Mouse (Mus musculus) layer of hippocampus, postnatal 36 days (tissue): ENCODE results near the gene Vwce. TPM values are rescaled to one million over a fixed set of nuclear protein-coding genes. Genes with fewer than 3 reads are reported as not detected.

Experiments used
- DNase-seq, 2 experiments: peaks; one replicate each; pipeline ENCODE4 v3.0.0; 2022
- total RNA-seq, 2 experiments: library from RNA; stranded (reverse); gene quantifications; 2 replicates each; pipeline ENCODE4 v1.2.3; 2021

Vwce gene
- total RNA-seq, 2 experiments from 2014 or later, result 0.30 to 0.32 TPM

DNA sequence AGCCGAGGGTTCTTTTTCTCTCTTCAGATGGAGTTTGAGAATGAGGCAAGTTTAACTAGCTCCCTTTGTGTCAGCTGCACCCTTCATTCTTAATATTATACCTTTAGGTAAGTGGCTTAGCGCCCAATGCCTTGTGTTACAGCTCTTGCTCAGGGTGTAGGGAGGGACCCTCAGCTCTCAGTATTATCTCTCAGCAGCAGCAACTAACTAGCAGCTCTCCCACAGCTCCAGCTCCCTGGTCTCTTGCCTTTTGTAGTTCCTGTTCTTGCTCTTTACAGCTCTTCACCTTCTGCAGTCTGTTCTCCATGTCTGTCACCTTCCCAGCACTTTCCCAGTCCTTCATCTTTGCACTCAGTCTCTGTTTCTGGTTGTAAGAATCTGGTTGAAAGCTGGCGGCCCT lies 57.6 kb downstream of the Vwce start:
- DNase-seq, result no peak

DNA sequence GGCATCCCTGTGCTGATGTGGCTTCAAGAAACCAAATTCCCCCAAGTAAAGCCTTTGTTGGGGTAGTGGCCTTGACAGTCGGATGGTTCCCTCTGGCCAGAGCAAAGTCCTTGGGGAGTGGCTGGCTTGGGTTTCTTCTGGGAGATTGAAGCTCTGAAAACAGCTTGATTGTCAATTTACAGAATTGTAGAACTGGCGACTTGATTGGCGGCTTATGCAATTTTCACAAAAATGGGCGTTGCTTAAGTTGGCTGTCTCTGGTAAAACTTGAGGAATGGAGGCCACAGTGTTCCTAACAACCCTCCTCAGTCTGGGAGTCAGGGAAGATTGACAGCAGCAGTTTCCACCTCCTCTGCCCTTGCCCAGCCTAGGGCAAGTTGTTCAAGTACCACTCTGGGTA lies 58.3 kb downstream of the Vwce start:
- no peak for DNase-seq

DNA sequence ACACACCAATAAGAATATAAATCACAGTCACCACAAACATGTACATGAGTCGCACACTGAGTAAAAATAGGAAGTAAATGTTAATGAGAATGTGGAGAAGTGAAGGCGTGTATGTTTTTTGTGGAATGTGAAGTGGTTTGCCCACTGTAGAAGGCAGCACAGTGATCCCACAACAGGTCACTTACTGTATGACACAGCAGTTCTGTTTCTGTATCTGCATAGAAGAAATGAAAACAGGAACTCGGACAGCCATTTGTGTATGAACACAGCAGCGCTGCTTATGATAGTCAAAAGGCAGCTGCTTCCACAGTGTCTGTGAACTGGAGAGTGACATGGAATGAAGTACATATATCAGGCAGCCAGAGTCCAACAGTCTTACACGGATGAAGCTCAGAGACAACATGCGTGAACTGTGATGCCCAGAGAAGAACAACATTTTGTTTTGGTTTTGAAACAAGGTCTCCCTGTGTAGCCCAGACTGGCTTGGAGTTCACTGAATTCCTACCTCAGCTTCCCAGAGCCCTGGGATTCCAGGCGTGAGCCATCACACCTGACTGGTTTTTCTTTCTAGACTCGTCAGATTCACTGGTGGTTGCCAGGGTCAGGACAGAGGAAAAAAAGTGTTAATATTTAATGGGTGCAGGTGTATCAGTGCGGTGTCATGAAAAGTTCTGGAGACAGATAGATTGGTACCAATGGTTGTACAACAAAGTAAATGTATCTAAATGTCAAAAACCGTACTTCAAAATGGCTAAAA lies 60.1 kb downstream of the Vwce start:
- no peak for DNase-seq

DNA sequence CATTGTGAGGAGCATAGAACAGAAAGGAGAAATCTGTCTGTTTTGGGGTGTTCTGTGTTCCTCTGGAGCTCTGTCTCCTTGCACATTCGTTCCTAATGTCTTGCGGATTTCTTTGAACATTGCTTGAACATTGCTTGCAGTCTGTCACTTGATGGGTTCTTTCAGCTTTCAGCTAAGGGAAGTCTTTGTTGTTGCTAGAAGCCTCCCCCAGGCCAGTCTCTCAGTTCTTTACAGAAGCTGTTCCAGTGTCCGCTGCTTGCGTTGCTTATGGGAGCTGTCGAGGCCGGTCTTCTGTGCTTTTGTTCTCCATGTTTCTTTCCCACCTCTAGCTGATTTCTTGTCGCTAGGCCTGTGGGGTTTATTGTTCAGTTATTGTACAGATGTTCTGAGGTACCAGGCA lies 61.8 kb downstream of the Vwce start:
- no peak for DNase-seq

DNA sequence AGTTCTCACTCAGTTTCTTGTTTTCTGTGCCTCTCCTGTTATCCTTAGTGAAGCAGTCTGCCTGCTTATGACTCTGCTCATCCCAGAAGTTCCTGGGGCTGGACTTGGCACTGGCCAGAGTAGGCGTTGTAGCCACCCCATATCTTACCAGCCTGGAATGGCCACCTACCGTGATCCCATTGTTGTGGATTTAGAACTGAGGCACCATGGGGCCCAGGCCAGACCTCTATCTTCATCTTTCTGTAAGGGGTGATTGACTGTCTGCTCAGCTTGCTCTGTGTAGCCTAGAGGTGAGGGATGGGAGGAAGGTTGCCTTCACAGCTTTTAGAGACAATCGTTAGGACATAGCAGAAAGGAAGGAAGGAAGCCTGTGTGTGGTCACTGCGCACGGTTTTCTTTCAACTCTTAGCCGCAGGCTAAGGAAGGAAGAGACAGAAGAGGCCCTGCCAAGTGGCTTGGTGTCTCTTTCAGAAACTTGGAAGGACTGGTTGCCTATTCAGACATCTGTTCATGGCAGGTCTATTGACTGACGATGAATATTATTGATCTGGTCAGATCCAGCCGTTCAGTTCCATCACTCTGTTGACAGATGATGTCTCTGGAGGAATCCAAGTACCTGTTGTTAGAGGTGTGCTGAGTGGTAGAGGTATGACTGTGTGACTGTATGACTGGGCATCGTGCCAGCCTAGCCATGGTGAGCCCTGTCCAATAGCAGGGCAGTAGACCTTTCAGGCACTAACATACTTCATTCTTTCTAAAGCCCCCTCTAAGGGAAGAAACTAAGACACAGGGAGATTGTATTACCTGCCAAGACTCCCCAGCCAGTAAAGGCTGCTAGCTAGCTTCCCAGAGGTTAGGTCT lies 64.3 kb downstream of the Vwce start:
- DNase-seq, result no peak

DNA sequence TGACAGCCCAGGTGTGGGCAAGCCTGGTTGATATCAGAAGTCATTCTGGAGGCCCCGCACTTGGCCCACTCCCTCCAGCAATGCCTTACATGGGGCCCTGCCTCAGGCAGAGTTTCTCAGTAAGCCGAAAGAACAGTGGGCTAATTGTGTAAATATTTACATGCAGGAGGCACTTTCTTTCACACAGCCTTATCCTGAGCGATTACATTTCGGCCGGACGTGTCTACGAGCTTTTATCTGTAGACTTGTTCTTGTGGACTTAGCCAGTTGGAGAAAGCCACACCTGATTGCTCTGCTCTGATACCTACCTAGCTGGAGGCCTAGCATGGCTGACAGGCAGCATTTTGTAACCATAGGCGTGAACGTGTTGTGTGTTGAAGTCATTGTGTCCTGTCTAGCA lies 65.8 kb downstream of the Vwce start:
- DNase-seq, result no peak

DNA sequence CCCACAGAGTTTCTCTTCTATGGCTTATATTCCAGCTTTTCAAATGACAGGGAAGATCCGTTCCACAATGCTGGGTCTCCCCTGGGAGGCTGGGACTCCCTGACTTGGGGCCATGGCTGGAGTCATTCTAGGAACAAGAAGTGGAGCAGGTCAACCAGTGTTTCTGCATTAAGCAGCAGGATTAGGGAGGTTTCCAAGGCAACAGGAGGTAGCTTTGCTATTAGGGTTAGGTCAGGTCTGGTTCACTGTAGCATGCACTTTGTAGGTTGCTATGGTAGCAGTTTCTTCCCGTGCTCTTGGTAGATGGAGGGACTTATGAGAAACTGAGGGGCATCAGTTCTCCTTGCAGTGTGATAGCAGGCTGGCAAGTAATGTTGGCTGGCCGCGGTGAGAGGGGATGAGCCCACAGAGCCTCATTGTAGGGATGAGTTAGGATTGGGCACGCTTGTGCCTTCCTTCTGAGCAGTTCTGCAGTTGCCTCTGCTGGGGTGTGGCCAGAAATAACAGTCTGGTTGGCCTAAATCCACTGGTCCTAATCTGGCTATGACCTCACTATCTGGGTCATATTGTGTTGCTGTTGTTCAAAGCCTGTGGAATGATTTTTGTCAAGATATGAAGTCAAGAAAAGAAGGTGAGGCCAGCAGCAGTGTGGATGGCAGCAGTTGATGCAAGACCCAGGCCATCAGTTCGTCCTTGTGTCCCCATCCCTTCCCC lies 67.2 kb downstream of the Vwce start:
- DNase-seq, result no peak

DNA sequence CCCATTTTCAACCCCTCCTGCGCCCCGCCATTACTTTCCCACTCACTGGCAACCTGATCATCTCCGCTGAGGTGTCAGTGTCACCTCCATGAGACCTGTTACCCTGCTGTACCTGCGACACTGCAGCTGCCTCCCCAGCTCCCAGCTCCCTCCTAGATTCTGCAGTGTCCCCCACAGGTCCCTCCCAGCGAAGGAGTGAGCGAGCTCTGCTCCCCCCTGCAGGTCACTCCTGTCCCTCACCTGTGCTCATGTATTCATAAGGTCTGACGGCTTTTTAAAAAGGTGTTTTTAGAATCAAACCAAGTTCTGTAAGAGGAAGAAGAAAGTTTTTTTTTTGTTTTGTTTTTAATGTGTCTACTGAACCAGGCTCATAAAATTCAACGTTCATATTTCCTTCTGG lies 68.1 kb downstream of the Vwce start:
- DNase-seq, result no peak

DNA sequence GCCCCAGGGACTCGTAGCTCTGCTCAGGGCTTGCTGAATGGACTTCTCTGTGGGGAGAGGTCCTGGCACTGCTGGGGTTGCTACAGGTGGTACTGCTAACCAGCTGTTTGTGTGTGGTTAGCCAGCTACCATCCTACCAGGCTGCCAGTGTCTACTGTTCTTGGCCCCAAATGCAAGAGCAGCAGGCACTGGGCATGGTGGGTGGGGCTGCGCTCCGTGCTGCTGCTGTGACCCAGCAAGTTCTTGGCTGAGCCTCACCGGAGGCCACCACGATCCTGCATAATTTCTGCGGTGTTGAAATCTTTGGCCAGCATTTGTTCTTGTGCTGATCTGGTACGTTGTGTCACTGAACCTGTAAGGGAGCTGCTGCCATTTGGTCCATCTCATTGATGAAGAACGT lies 69.5 kb downstream of the Vwce start:
- DNase-seq, result no peak

DNA sequence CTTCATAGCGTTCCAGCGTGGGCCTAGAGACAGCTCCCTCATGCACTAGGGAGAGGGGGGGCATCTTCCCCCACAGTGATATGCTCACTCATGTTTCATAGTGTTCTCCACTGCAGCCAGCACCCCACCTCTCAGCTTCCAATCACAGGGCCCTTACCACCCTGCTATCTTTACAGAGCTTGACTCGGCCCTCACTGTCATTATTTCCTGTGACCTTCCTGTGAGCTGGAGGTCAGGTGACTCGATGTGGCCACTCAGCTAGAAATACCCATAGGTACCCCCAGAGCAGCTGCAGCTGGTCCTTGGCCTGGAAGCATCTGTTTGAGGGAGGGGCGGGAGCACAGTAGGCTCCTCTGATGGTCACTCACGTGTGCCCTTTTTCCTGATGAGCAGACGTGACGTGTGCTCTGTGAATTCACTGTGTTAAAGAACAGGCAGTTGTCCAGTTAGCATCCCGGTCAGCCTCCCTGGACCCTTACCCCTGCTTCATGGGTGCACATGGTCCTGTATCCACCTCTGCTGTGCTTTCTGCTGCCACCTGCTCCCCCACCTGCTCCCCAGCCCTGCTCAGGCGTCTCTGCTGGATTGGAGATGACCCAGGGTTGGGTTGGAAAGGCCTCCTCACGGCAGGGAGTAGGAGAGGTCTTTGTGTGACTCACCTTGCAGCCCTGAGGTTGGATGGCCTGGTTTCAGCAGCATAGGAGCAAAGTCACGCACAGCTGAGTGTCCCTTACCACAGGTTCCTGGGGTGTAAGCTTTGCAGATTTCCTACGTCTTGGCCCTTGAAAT lies 73.3 kb downstream of the Vwce start:
- no peak for DNase-seq

DNA sequence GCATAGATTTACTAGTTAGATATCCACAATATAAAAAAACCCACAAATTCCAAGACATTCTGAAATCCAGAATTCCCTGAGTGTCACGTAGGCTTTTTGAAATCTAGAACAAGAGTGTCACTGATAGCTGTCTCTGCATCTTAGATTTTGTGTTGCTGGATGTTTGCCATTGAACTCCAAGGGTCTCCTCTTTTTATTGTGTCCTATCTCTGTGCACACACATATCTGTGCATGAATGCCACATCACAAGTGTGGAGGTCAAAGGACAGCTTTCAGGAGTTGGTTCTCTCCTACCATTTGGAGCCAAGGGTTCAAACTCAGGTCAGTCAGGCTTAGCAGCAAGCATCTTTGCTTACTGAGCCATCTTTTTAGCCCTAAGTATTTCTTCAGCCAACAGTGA lies 73.9 kb downstream of the Vwce start:
- DNase-seq, result no peak

DNA sequence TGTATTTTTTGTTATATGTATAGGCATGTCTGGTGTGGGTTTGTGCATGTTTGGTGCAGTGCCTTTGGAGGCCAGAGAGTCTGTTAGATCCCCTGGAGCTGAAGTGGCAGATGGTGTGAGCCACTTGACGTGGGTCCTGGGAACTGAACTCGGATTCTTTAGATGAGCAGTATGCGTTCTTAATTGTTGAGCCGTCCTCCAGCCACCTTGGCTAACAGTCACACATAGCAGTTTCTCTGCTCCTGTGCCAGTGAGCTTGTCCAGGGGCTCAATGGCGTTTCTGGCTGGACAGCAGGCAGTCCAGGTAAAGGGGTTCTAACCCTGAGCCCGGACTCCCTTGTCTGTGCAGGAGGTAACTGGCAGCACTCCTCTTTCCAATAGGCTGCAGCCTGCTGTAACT lies 74.9 kb downstream of the Vwce start:
- DNase-seq, result no peak

DNA sequence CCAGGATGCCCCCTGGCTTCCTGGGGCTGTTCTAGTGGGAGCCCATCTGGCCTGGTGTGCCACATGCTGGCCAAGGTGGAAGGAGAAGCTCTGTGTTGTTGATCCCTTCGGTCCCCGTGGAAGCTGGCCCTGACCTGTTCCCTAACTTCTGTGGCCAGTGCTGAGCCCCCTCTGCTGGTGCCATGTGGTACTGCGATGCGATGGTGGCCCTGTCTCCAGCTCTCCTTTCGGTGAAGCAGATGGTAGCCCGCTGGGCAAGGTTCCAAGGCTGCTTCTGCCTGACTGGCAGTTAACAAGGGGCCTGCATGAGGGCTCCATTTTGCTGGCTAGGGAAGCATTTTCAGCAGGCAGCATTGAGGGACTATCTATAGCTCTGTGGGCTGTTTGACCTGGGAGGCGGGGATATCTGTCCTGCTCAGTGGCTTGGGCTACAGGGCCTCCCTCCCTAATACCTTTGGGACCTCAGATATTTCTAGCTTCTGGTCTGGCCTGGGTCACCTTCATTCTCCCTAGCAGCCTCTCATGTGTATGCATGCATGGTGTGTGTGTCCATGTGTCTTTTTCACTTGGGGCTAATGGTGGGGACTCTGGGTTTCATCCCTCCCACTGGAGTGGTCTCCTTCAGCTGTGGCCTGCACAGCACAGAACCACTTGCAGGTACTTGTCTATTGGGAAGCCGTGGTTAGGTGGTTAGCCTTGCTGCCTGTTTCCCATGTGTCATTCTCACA lies 75.5 kb downstream of the Vwce start:
- peak; percentile 98 for DNase-seq

DNA sequence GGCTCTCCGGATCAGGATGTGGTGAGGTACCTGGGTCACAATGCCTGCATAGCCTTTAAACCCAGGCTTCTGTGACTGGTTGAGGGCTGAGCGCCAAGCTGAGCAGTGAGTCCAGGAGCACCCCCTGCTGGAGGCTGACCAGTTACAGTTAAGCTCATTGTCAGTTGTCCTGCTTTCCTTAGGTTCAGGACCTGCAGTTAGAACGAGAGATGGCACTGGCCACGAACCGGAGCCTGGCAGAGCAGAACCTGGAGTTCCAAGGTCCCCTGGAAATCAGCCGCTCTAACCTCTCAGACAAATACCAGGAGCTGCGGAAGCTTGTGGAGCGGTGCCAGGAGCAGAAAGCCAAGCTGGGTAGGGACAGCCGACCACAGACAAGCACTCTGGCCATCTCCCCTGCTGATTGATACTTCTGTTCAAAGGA lies 76.1 kb downstream of the Vwce start:
- peak; percentile 71 to 72 for DNase-seq

DNA sequence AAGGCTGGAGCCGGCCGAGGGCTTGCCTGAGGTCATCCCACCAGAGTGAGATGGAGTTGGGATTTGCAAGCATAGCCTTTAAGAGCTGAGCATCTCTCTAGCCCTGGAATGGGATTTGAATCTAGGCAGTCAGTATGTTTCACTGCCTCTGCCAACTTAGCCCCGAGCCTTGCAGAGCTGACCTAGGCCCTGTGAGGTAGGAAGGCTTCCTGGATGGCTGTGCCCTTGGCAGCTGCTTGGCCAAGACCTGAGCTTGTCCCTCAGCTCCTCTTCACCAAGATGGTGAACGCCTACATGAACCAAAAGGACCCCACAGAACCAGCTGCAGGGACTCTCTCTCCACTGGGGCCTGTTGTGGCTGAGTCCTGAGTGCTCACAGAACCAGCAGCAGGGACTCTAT lies 76.7 kb downstream of the Vwce start:
- no peak for DNase-seq

DNA sequence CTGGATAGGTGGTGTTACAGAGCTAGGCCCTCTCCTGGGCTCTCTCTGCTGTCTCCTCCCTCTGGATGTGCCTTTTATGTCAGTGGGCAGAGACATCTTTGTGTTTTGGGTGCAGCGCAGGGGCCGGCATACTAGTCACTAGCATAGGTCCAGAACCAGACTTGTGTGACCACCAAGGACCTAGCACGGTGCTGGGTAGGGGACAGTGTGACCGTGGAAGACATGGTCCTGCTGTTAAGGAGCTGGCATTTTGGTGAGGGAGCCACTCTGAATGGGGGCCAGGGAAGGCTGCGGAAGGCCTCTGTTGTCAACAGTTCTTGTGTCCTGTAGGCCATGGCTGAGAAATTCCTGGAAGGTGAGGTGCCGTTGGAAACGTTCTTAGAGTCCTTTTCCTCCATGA lies 78.2 kb downstream of the Vwce start:
- DNase-seq, result no peak

DNA sequence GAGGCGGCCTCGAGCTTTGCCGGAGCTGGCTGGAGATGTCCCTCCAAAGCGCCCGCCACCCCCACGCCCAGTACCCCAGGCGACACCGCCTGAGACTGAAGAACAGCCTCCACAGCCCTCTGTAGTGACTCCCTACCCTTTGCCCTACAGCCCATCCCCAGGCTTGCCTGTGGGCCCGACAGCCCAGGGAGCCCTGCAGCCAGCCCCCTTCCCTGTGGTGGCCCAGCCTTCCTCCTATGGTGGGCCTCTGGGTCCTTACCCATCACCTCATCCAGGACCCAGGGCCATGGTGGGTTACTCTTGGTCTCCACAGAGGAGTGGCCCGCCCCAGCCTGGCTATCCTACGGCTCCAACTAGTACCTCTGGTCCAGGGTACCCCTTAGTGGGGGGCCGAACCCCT lies 78.6 kb downstream of the Vwce start:
- DNase-seq, result no peak

DNA sequence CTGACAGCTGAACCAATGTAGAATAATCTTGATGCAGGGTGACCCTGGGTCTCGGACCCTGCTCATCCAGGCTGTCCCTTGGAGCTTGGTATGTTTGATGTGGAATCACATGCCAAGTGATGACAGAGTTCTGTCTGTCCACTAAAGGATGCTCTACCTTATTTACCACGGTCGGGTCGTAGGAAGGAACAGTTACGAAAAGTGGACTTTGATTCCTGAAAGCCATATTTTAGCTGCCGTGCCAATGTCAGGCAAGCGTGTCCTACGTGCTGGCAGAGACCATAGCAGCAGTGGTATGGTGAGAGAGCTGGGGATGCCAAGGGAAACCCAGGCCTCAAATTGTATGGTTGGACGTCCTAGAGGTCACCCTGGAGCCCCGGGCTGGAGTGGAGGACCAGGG lies 79.5 kb downstream of the Vwce start:
- no peak for DNase-seq

DNA sequence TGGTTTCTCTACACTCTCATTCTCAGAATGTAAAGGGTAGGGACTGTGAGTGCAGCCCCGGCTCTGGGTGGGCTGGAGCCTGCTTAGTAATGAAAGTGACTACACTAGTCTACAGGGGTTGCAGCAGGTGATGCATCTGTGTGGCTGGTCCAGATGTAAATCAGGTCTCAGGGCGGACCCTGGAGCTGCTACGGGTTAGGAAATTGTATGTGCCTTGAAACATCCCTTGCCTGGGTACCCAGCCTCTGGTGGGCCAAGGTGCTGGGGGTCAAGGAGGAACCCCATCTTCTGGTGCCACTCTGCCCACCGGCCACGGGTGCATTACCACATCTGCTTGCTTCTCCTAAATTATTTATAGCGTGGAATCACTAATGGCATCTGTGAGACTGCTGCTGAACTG lies 80.2 kb downstream of the Vwce start:
- no peak for DNase-seq

DNA sequence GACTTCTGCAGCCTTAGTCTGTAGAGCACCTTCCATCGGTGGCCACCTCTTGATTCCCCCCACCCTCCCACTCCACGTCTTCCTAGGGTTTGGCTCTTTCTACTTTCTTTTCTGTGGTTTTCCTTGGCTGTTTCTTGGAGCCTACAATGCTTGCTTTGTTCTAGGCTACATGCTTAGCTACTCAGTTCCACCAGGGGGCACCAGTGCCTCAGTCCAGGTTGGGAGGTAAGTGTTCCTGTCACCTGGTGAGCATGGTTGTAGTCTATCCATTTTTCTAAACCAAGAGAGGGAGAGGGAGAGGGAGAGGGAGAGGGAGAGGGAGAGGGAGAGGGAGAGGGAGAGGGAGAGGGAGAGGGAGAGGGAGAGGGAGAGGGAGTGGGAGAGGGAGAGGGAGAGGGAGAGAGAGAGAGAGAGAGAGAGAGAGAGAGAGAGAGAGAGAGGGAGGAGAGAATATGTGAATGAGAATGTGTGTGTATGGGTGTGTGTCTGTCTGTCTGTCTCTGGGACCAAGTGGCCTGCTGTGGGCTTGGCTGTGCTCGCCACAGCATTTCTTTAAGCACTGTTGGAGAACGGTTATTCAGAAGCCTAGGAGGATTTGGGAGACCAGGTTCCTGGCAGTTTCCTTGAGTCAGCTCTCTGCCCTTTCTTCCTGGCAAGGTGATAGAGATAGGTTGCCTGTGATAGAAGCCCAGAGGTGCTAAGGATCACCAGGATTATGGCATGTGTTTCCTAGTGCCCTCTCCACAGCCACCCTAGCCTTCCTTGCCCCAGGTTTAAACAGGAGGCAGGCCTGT lies 80.9 kb downstream of the Vwce start:
- DNase-seq, result peak; percentile 68 to 71

DNA sequence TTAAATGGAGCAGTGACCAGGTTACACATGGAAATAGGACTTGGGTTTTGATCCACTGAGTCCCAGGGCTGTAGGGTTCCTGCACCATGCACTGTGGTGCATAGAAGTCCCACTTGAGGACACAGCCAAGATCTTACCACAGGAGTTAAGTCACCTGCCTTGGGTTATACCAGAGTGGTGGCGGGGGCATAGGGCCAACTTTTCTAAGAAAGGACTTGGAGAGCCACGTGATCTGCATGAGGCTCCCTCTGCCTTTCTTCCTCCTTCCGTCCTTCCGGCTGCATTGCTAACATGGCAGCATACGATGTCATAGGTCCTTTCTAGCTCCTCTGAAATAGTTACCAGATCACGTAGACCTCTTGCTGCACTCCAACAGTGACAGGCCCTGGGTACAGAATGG lies 81.5 kb downstream of the Vwce start:
- DNase-seq, result no peak
